Mouse (Mus musculus) gastrocnemius, postnatal 14 days (tissue): Measurements from ENCODE around the gene Zbtb11. TPM values are rescaled to one million over a fixed set of nuclear protein-coding genes. Genes with fewer than 3 reads are reported as not detected.
A peak's percentile ranks its signal among the peaks of the same experiment; 100 is the strongest.

Experiments used
- DNase-seq: peaks from one replicate; pipeline ENCODE4 v3.0.0; 2021; ENCODE audit warnings: mixed read lengths
- intact Hi-C: fragments of 180-260 bp; cut with DNase I; formaldehyde crosslinking; loops from one replicate; pipeline ENCODE4 v1.15.1; 2025; ENCODE audit warnings: low total_unique reads
- total RNA-seq, 2 experiments: library from RNA; stranded (reverse); gene quantifications; 2 replicates each; pipeline ENCODE4 v1.2.3; 2021

Zbtb11 gene
- total RNA-seq, 2 experiments from 2014 or later, result 6.2 to 7.2 TPM

GRCm38 (mm10) chr16:55966212-55966871 lies 7.3 kb upstream of the Zbtb11 start, which contains the start of gene Rpl24:
Rpl24 (plus strand) TSS chr16:55966275.
- intact Hi-C loops, result no loop called here

DNA sequence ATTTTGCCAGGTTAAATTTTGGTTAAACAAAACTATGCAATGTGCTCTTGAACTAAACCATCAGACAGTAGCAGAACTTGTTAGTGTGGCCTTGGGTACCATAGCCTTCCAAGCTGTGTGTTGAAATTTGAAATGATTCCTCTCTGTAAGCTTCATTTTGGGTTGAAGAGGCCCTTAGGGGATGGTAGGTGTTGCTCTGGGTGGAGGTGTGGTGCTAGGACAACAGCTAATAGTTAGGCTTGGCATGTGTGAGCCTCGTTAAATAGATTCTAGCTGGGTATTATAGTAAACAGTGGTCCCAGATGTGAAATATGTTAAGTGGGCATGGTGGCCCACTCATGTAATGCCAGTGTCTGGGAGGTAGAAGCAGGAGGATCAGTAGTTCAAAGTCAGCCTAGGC lies 6.5 kb upstream of the Zbtb11 start:
- DNase-seq, result no peak
- intact Hi-C loops, result no loop called here

More at GRCm38 (mm10) chr16:55966212-55966871, 7.3 kb upstream of the Zbtb11 start, which contains the start of gene Rpl24:
- peak; percentile 93 for DNase-seq

- intact Hi-C loops, result no loop called here
- peak; percentile 36 for DNase-seq
Observed at GRCm38 (mm10) chr16:55969147-55969546, 4.5 kb upstream of the Zbtb11 start.

DNA sequence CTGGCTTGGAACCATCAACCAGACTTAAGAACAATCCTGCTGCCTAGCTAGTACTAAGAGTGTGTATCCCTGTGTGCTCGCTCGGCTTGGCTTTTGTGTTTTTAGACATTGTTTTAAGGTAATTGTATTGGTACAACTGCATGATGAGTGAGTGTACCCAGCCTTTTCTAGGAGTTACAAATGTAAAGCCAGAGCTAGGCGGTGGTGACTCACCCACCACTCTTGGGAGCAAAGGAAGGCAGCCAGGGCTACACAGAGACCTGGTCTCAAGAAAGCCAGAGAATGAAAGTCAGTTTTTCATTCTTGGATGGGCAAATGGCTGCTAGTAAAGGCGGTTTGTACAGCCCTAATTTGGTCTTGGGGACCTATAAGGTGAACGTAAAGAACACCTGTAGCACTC lies 3.3 kb upstream of the Zbtb11 start:
- DNase-seq, result no peak
- intact Hi-C loops, result no loop called here

- no peak for DNase-seq
- intact Hi-C loops, result no loop called here
Observed at GRCm38 (mm10) chr16:55971735-55972615, 1.7 kb upstream of the Zbtb11 start.

DNA sequence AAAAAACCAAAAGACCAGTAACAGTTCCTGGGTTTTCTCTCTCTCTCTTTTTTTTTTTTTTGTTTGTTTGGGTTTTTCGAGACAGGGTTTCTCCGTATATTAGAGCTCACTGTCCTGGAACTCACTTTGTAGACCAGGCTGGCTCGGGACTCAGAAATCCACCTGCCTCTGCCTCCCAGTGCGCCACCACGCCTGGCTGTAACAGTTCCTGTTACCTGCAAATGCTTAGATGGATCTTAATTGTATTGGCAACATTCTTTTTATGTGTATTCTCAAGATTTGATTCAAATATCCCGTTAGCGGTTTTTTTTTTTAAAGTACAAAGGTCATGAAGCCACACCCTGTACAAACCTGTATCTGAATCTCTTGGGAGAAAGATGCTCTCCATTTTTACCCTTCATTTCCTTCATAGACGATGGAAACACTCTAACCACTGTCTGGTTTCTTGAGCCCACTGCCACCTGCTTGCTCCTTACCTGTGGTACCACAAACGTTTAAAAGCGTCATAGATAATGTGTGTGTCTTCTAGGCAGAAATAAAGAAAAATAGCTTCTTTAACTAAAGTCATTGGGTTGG lies 969 bp upstream of the Zbtb11 start:
- intact Hi-C loops, result no loop called here
- DNase-seq, result no peak

DNA sequence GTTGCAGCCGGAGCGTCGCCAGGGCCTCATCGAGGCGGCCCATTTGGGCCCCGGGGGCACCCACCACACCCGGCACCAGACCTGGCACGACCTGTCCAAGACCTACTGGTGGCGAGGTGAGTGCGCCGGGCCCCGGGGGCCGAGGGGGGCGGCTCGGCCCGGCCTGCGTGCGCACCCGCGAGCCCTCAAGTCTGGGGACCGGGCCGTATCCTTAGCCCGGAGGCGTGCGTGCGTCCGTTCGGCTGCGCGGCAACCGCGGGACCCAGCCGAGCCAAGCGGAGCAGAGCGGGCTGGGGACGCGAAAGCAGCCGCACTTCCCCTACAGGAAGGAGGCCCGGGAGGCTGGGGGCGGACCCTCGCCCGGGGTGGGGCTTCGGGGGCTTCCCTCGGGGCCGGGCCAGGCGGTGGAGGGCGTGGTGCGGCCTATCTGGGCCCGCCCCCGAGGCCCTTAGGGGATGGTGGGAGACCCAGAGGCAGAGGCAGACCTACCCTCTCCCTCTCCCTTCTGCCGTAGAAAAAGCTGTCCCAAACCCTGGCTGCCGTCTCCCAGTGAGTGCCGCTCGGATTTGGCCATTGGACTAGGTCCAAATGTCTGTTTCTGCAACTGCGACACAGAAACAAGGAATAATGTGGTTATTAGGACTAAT lies 696 bp downstream of the Zbtb11 start:
- intact Hi-C loops, result no loop called here
- peak; percentile 95 for DNase-seq

GRCm38 (mm10) chr16:55974903-55975285 lies 1.2 kb downstream of the Zbtb11 start:
- DNase-seq, result no peak
- intact Hi-C loops, result no loop called here

GRCm38 (mm10) chr16:55986001-55986400 lies 12.3 kb downstream of the Zbtb11 start:
- intact Hi-C loops, result no loop called here
- DNase-seq, result no peak

DNA sequence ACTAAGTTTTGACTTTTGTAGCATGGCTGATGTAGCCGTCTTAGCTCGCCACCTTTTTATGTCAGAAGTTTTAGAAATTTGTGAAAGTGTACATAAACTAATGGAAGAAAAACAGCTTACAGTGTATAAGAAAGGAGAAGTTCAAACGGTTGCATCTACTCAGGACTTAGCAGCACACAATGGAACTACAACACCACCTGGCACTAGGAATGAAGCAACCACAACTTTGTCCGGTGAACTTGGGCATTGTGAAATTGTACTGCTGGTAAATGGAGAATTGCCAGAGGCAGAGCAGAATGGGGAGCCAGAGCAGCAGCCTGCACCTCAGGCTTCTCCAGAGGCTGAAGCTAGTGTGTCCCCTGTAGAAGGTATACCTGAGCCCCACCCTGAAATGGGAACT lies 16.6 kb downstream of the Zbtb11 start:
- no peak for DNase-seq
- intact Hi-C loops, result no loop called here

DNA sequence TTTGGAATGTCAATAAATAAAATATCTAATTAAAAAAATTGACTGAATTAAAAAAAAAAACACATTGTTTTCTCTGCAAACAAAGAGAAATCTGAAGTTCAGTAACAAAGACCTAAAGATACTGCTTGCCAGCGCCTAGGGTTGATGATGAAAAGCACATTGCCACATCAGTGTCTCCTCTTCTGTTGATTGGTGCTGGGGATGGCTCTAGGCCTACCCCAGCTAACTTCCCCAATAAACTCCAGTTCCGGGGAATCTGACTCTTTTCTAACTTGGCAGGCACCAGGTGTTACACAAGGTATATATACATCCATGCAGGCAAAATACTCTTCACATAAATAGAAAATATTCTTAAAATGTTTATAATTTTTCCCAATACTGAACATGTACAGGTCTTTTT lies 20.6 kb downstream of the Zbtb11 start:
- DNase-seq, result no peak
- intact Hi-C loops, result no loop called here

GRCm38 (mm10) chr16:56006798-56007197 lies 33.1 kb downstream of the Zbtb11 start:
- intact Hi-C loops, result no loop called here
- no peak for DNase-seq

- no peak for DNase-seq
- intact Hi-C loops, result no loop called here
Observed at GRCm38 (mm10) chr16:56008862-56009261, 35.2 kb downstream of the Zbtb11 start.

- intact Hi-C loops, result no loop called here
- DNase-seq, result no peak
Observed at GRCm38 (mm10) chr16:56012789-56013743, 39.4 kb downstream of the Zbtb11 start.

DNA sequence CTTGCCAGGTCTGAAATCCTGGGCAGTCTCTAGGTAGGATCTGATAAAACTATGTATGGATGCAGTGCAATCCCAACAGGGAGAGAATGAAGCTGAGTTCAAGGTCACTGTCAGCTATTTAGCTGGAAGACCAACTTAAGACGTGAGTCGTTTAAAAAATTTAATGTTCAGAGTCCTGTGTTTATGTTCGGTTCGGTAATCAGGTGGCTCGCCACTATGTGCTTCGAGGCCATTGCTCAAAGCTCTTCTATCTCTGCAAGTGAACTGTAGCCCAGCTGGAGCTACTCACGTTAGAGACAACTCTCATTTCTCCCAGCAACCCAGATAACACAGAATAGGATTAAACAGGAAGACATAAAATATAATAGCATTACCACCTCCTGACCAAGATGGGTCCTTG lies 40.4 kb downstream of the Zbtb11 start:
- no peak for DNase-seq
- intact Hi-C loops, result no loop called here

GRCm38 (mm10) chr16:56019660-56020059 lies 46.0 kb downstream of the Zbtb11 start:
- intact Hi-C loops, result no loop called here
- DNase-seq, result no peak

DNA sequence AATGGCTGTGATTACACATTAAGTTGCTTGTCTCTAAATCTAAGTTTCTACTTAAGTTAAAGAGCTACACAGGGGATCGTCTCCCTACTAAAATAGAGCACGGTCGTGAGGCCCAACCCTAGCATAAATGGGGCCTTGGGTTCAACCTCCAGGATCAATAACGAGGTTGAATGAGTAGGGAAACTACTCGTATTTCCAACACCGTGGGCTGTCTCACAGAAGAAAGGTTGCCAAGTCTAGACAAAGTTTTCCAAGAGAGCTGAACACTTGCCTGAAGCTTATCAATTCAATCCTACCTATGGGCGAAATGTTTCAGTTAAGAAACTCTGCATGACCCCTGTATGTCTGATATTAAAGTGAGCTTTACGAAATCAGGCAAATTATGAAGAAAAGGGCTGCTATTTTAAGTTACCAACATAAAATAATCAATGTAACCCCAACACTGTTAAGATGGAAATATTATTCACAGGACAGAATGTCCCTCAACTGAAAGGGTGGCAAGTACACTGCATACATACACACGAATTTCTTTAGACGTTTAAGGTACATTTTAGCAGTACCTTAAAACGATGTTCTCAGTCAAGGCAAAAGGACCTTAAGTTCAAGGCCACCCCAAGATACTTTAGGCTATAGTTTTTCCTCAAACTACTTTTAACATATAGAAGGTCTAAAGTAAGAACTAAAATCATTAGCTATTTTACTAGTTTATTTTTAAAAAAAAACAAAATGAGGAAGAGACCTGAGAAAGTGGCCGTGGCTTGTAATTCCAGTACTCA lies 54.4 kb downstream of the Zbtb11 start:
- intact Hi-C loops, result no loop called here
- no peak for DNase-seq
